Mouse (Mus musculus) midbrain, embryonic 14.5 days (tissue): ENCODE data around the gene Sfrp4. TPM values are rescaled to one million over a fixed set of nuclear protein-coding genes. Genes with fewer than 3 reads are reported as not detected.
A peak's percentile ranks its signal among the peaks of the same experiment; 100 is the strongest.

ENCODE experiments used
- ATAC-seq: fragments of 200-750 bp; cut with Nextera tagmentation; 2 replicates; pipeline ENCODE4 v1.8.0; 2017; ENCODE audit warnings: moderate number of reproducible peaks, moderate library complexity; ENCODE audit not compliant: low FRiP score, low TSS enrichment
- DNase-seq: peaks from one replicate; pipeline ENCODE4 v3.0.0-alpha.2; 2015
- H3K27ac ChIP-seq: fragments of 300-500 bp; sonication (generic); replicated peaks from 2 replicates; pipeline ENCODE4 v1.5.1; 2014; ENCODE audit warnings: mild to moderate bottlenecking, low read depth, low read length, moderate library complexity
- H3K27me3 ChIP-seq: fragments of 300-500 bp; sonication (generic); 2 replicates; pipeline ENCODE4 v1.6.1; 2014; ENCODE audit warnings: low read length, control low read depth, mixed read lengths; ENCODE audit not compliant: control insufficient read depth, insufficient read depth
- H3K36me3 ChIP-seq: fragments of 300-500 bp; sonication (generic); 2 replicates; pipeline ENCODE4 v1.6.1; 2014; ENCODE audit warnings: low read length, control low read depth; ENCODE audit not compliant: control insufficient read depth, insufficient read depth
- H3K4me1 ChIP-seq: fragments of 300-500 bp; sonication (generic); 2 replicates; pipeline ENCODE4 v1.6.1; 2014; ENCODE audit warnings: mild to moderate bottlenecking, antibody characterized with exemption, low read length, control low read depth; ENCODE audit not compliant: control insufficient read depth, insufficient read depth
- H3K4me2 ChIP-seq: fragments of 300-500 bp; sonication (generic); 2 replicates; pipeline ENCODE4 v1.6.1; 2014; ENCODE audit warnings: mild to moderate bottlenecking, low read length, moderate library complexity
- H3K4me3 ChIP-seq: fragments of 300-500 bp; sonication (generic); replicated peaks from 2 replicates; pipeline ENCODE4 v1.5.1; 2014; ENCODE audit warnings: low read depth, low read length
- H3K9ac ChIP-seq: fragments of 300-500 bp; sonication (generic); replicated peaks from 2 replicates; pipeline ENCODE4 v1.6.1; 2014; ENCODE audit warnings: mild to moderate bottlenecking, low read length, moderate library complexity
- H3K9me3 ChIP-seq: fragments of 300-500 bp; sonication (generic); 2 replicates; pipeline ENCODE4 v1.6.1; 2016; ENCODE audit warnings: low read length, control low read depth, mixed read lengths; ENCODE audit not compliant: control insufficient read depth
- WGBS: fragments of 180-500 bp; shearing (Covaris S2); extraction: QIAGEN DNeasy Blood & Tissue Kit; methylation state at CpG from one replicate; pipeline ENCODE4 v1.1.7; 2014; 5-methylcytosine and 5-hydroxymethylcytosine counted together
- polyA plus RNA-seq: library from polyadenylated mRNA; unstranded; fragments of >200 nt; fragmentation: Nextera tagmentation; extraction: Ambion mirVana; gene quantifications from 2 replicates; pipeline ENCODE4 v1.2.1, GENCODE M21; 2014

The Sfrp4 gene
- polyA plus RNA-seq, 1 experiment from 2014 or later = 2.7 TPM

GRCm38 (mm10) chr13:19623228-19623905, 463 bp downstream of the Sfrp4 start:
- Histone ChIP-seq H3K27me3 (no peaks in the 10 kb centered on the region), H3K4me2 (peak overlapping the region; percentile 93), H3K36me3 (no peaks in the 10 kb centered on the region), H3K9ac (peak overlapping the region; percentile 58), H3K4me1 (peaks cover 6% of the 10 kb centered on the region; the same call in 1 of the 2 replicates), H3K9me3 (no peaks in the 10 kb centered on the region), H3K27ac (no peak overlapping the region), H3K4me3 (peak overlapping the region; percentile 53)
- DNase-seq (peak; percentile 61), ATAC-seq (peak; percentile 24)
- WGBS = 17% methylated on average over 30 of the region's 30 CpGs

- 92% methylated on average over 11 of the region's 11 CpGs for WGBS
These were observed 1.9 kb downstream of the Sfrp4 start for GRCm38 (mm10) chr13:19624632-19625320.

GRCm38 (mm10) chr13:19626473-19626872, 3.6 kb downstream of the Sfrp4 start:
- no peak overlapping the region for H3K4me2 ChIP-seq
- no peaks in the 10 kb centered on the region for H3K9me3 ChIP-seq
- no peaks in the 10 kb centered on the region for H3K36me3 ChIP-seq
- DNase-seq = no peak
- H3K4me1 ChIP-seq = 0 out of 2 replicates have a peak, but pooled peaks cover 4% of the 10 kb centered on the region
- H3K4me3 ChIP-seq = no peak overlapping the region
- H3K27ac ChIP-seq = no peak overlapping the region
- H3K27me3 ChIP-seq = no peaks in the 10 kb centered on the region
- H3K9ac ChIP-seq = no peak overlapping the region
- no peak for ATAC-seq
- 76% methylated on average over 1 of the region's 1 CpGs for WGBS

More at GRCm38 (mm10) chr13:19624632-19625320, 1.9 kb downstream of the Sfrp4 start:
- Histone ChIP-seq H3K27me3 (no peaks in the 10 kb centered on the region), H3K4me2 (no peak overlapping the region), H3K36me3 (no peaks in the 10 kb centered on the region), H3K9me3 (no peaks in the 10 kb centered on the region), H3K9ac (no peak overlapping the region), H3K4me3 (no peak overlapping the region), H3K4me1 (0 out of 2 replicates have a peak, but pooled peaks cover 4% of the 10 kb centered on the region), H3K27ac (no peak overlapping the region)
- ATAC-seq = no peak
- DNase-seq = no peak

- DNase-seq = no peak
These were observed 8.1 kb downstream of the Sfrp4 start for GRCm38 (mm10) chr13:19630768-19631709.

GRCm38 (mm10) chr13:19636131-19636530, 13.2 kb downstream of the Sfrp4 start:
- H3K4me1 ChIP-seq = no peaks in the 10 kb centered on the region
- no peaks in the 10 kb centered on the region for H3K27me3 ChIP-seq
- ATAC-seq (no peak; the same call in 1 of the 2 replicates), DNase-seq (peak; percentile 57)
- H3K27ac ChIP-seq = no peak overlapping the region
- no peaks in the 10 kb centered on the region for H3K9me3 ChIP-seq
- H3K9ac ChIP-seq = no peak overlapping the region
- H3K4me3 ChIP-seq = no peak overlapping the region
- H3K36me3 ChIP-seq = no peaks in the 10 kb centered on the region
- no peak overlapping the region for H3K4me2 ChIP-seq
- WGBS = 71% methylated on average over 4 of the region's 4 CpGs

More at GRCm38 (mm10) chr13:19630768-19631709, 8.1 kb downstream of the Sfrp4 start:
- Histone ChIP-seq H3K4me3 (no peak overlapping the region), H3K9ac (no peak overlapping the region), H3K9me3 (no peaks in the 10 kb centered on the region), H3K4me1 (no peaks in the 10 kb centered on the region), H3K36me3 (no peaks in the 10 kb centered on the region), H3K27ac (no peak overlapping the region), H3K27me3 (no peaks in the 10 kb centered on the region), H3K4me2 (no peak overlapping the region)
- WGBS = 89% methylated on average over 5 of the region's 5 CpGs
- no peak for ATAC-seq

- DNase-seq (peak; percentile 72), ATAC-seq (peak; percentile 11; the same call in 1 of the 2 replicates)
- Histone ChIP-seq H3K36me3 (no peaks in the 10 kb centered on the region), H3K4me2 (no peak overlapping the region), H3K9me3 (no peaks in the 10 kb centered on the region), H3K9ac (no peak overlapping the region), H3K27ac (no peak overlapping the region), H3K4me1 (no peaks in the 10 kb centered on the region), H3K27me3 (no peaks in the 10 kb centered on the region), H3K4me3 (no peak overlapping the region)
- 88% methylated on average over 2 of the region's 2 CpGs for WGBS
These were observed 17.4 kb downstream of the Sfrp4 start for GRCm38 (mm10) chr13:19640203-19640851.

- no peaks in the 10 kb centered on the region for H3K4me1 ChIP-seq
- H3K4me2 ChIP-seq = no peak overlapping the region
- H3K4me3 ChIP-seq = no peak overlapping the region
- WGBS = 89% methylated on average over 1 of the region's 1 CpGs
- no peak for DNase-seq
- no peaks in the 10 kb centered on the region for H3K9me3 ChIP-seq
- ATAC-seq = no peak
- H3K36me3 ChIP-seq = no peaks in the 10 kb centered on the region
- H3K27ac ChIP-seq = no peak overlapping the region
- H3K9ac ChIP-seq = no peak overlapping the region
- no peaks in the 10 kb centered on the region for H3K27me3 ChIP-seq
These were observed 20.6 kb downstream of the Sfrp4 start for GRCm38 (mm10) chr13:19643519-19643918.

- Histone ChIP-seq H3K4me3 (no peak overlapping the region), H3K9ac (no peak overlapping the region), H3K9me3 (no peaks in the 10 kb centered on the region), H3K36me3 (no peaks in the 10 kb centered on the region), H3K4me2 (no peak overlapping the region), H3K4me1 (no peaks in the 10 kb centered on the region), H3K27me3 (no peaks in the 10 kb centered on the region), H3K27ac (no peak overlapping the region)
- WGBS = 82% methylated on average over 2 of the region's 2 CpGs
- ATAC-seq (no peak), DNase-seq (peak; percentile 45)
These were observed 21.3 kb downstream of the Sfrp4 start for GRCm38 (mm10) chr13:19644225-19644624.
